Mouse (Mus musculus): ENCODE measurements at regions not wholly inside any gene's neighbourhood (a gene's known extent, or its start where the extent isn't known, plus 50 kb on each side); places are given as distances from the start of the nearest gene placed in this dataset.
A peak's percentile ranks its signal among the peaks of the same experiment; 100 is the strongest.

DNA sequence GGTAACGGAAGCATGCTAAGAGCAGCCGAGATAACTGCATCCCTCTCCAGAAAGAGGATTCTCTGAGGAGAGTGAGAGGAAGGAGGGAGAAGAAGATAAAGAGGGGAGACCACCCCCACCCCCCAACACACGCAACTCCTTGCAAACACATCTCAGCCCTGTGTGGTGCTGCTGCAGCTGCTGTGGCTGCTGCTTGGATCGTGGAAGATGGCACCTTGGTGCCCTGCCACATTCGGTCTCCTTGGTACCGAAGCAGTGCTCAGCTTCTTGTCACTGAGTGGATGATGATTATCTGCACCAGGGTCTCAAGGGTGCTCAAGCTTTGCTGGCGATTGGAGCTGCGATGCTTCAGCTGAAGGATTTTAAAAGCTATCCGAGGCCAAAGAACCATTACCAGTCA, 204.7 kb downstream of the Bcl11a start:
- H3K4me1 ChIP-seq (replicated peaks; ENCODE audit: control insufficient read depth, insufficient read depth, low read length) = peaks cover 18% of the 10 kb centered on the region
- WGBS = 56% methylated on average over 9 of the region's 9 CpGs
- H3K9ac ChIP-seq (ENCODE audit: low read length) = no peak overlapping the region

GRCm38 (mm10) chr11:24286129-24287108, 208.6 kb downstream of the Bcl11a start:
- H3K9me3 ChIP-seq (ENCODE audit: control insufficient read depth, low read length) = no peaks in the 10 kb centered on the region
- DNase-seq (ENCODE audit: low spot score) (peak; percentile 76), ATAC-seq (replicated peaks; ENCODE audit: low FRiP score) (peak; percentile 86)
- H3K27ac ChIP-seq (ENCODE audit: low read depth, low read length) = peak overlapping the region; percentile 70
- H3K4me2 ChIP-seq (ENCODE audit: low read depth, low read length, severe bottlenecking) = peak overlapping the region; percentile 34; the same call in 1 of the 2 replicates
- H3K9ac ChIP-seq (ENCODE audit: low read length) = no peak overlapping the region
- H3K36me3 ChIP-seq (ENCODE audit: control insufficient read depth, insufficient read depth, low read length) = no peaks in the 10 kb centered on the region
- H3K4me1 ChIP-seq (replicated peaks; ENCODE audit: control insufficient read depth, insufficient read depth, low read length) = peaks cover 19% of the 10 kb centered on the region
- no peaks in the 10 kb centered on the region; the same call in 1 of the 2 replicates for H3K27me3 ChIP-seq (ENCODE audit: control insufficient read depth, insufficient read depth, low read length)
- no peak overlapping the region for H3K4me3 ChIP-seq (ENCODE audit: low read depth, low read length)
- WGBS = 7% methylated on average over 18 of the region's 18 CpGs

More for the DNA sequence above, 204.7 kb downstream of the Bcl11a start:
- H3K27ac ChIP-seq (ENCODE audit: low read depth, low read length) = no peak overlapping the region
- H3K4me3 ChIP-seq (ENCODE audit: low read depth, low read length) = no peak overlapping the region
- no peaks in the 10 kb centered on the region for H3K36me3 ChIP-seq (ENCODE audit: control insufficient read depth, insufficient read depth, low read length)
- H3K4me2 ChIP-seq (ENCODE audit: low read depth, low read length, severe bottlenecking) = no peak overlapping the region
- no peaks in the 10 kb centered on the region; the same call in 1 of the 2 replicates for H3K27me3 ChIP-seq (ENCODE audit: control insufficient read depth, insufficient read depth, low read length)
- ATAC-seq (replicated peaks; ENCODE audit: low FRiP score) = no peak
- no peaks in the 10 kb centered on the region for H3K9me3 ChIP-seq (ENCODE audit: control insufficient read depth, low read length)
- peak; percentile 48 for DNase-seq (ENCODE audit: low spot score)

DNA sequence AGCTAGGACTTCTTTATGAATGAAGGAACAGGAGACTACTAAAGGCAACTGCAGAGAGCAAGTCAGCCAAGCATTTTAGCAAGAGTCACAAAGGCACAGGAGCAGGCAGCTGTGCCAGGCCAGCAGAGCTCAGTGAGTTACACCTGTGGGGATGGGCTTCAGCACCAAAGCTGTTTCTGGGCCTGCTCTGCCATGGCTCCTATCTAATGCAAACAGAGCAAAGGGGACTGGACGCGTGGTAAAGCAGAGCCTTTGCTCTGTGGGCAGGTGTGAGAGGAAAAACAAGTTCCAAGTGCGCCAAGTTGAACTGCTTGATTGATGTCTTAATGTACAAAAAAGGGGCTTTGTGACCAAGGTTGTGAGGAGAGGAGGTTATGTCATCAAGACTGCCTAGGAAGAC, 215.4 kb downstream of the Bcl11a start:
- no peak overlapping the region for H3K4me2 ChIP-seq (ENCODE audit: low read depth, low read length, severe bottlenecking)
- 84% methylated on average over 3 of the region's 3 CpGs for WGBS

GRCm38 (mm10) chr11:24293860-24294531, 216.1 kb downstream of the Bcl11a start:
- no peak overlapping the region for H3K27ac ChIP-seq (ENCODE audit: low read depth, low read length)
- H3K9ac ChIP-seq (ENCODE audit: low read length) = no peak overlapping the region
- no peak overlapping the region for H3K4me3 ChIP-seq (ENCODE audit: low read depth, low read length)
- ATAC-seq (replicated peaks; ENCODE audit: low FRiP score) (no peak), DNase-seq (ENCODE audit: low spot score) (no peak)
- no peak overlapping the region for H3K4me2 ChIP-seq (ENCODE audit: low read depth, low read length, severe bottlenecking)
- 58% methylated on average over 7 of the region's 7 CpGs for WGBS
- H3K4me1 ChIP-seq (replicated peaks; ENCODE audit: control insufficient read depth, insufficient read depth, low read length) = peaks cover 6% of the 10 kb centered on the region; the same call in 1 of the 2 replicates
- no peaks in the 10 kb centered on the region for H3K9me3 ChIP-seq (ENCODE audit: control insufficient read depth, low read length)
- no peaks in the 10 kb centered on the region for H3K27me3 ChIP-seq (ENCODE audit: control insufficient read depth, insufficient read depth, low read length)
- H3K36me3 ChIP-seq (ENCODE audit: control insufficient read depth, insufficient read depth, low read length) = no peaks in the 10 kb centered on the region

More for the DNA sequence above, 215.4 kb downstream of the Bcl11a start:
- H3K9ac ChIP-seq (ENCODE audit: low read length) = no peak overlapping the region; the same call in 1 of the 2 replicates
- no peak overlapping the region for H3K27ac ChIP-seq (ENCODE audit: low read depth, low read length)
- ATAC-seq (replicated peaks; ENCODE audit: low FRiP score) (no peak), DNase-seq (ENCODE audit: low spot score) (no peak)
- H3K36me3 ChIP-seq (ENCODE audit: control insufficient read depth, insufficient read depth, low read length) = no peaks in the 10 kb centered on the region
- H3K4me1 ChIP-seq (replicated peaks; ENCODE audit: control insufficient read depth, insufficient read depth, low read length) = peaks cover 6% of the 10 kb centered on the region; the same call in 1 of the 2 replicates
- no peaks in the 10 kb centered on the region for H3K27me3 ChIP-seq (ENCODE audit: control insufficient read depth, insufficient read depth, low read length)
- H3K4me3 ChIP-seq (ENCODE audit: low read depth, low read length) = no peak overlapping the region
- H3K9me3 ChIP-seq (ENCODE audit: control insufficient read depth, low read length) = no peaks in the 10 kb centered on the region

DNA sequence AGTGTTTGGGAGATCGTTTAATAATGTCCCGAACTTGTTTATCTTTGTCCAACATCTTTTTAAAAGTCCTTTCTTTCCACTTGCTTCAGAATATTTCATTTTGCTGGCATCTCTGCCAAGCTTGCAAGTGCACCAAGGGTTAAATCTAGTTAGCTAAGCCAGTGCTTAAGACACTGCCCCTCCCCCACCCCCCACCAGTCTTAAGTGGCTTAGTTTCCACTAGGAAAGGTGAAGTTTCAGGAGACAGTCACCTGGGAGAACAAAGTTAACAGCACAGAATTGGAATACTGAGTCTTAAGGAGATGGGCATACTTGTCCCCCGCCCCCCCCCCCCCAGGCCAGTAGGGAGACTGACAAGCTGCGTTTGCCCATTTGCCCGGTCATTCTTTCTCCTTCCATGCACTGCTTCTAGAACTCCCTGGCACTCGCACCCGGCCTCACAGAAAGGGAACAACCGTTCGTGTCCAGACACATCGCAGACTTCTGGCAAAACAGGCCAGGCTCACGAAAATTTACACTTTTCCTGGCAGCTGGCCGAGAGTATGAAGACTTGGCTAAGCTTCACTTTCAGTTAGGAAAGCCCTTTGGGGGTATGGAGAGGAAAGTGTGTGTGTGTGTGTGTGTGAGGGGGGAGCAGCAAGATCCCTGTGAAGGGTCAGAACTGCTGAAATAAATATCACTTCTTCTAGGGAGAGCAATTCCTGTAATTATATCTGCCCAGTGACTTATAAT, 219.2 kb downstream of the Bcl11a start:
- 23% methylated on average over 12 of the region's 12 CpGs for WGBS
- Histone ChIP-seq H3K9me3 (ENCODE audit: control insufficient read depth, low read length) (no peaks in the 10 kb centered on the region), H3K27ac (ENCODE audit: low read depth, low read length) (no peak overlapping the region), H3K4me3 (ENCODE audit: low read depth, low read length) (no peak overlapping the region), H3K36me3 (ENCODE audit: control insufficient read depth, insufficient read depth, low read length) (no peaks in the 10 kb centered on the region), H3K4me2 (ENCODE audit: low read depth, low read length, severe bottlenecking) (no peak overlapping the region), H3K27me3 (ENCODE audit: control insufficient read depth, insufficient read depth, low read length) (no peaks in the 10 kb centered on the region), H3K4me1 (replicated peaks; ENCODE audit: control insufficient read depth, insufficient read depth, low read length) (peaks cover 6% of the 10 kb centered on the region; the same call in 1 of the 2 replicates), H3K9ac (ENCODE audit: low read length) (no peak overlapping the region)
- DNase-seq (ENCODE audit: low spot score) (no peak), ATAC-seq (replicated peaks; ENCODE audit: low FRiP score) (no peak; the same call in 1 of the 2 replicates)

DNA sequence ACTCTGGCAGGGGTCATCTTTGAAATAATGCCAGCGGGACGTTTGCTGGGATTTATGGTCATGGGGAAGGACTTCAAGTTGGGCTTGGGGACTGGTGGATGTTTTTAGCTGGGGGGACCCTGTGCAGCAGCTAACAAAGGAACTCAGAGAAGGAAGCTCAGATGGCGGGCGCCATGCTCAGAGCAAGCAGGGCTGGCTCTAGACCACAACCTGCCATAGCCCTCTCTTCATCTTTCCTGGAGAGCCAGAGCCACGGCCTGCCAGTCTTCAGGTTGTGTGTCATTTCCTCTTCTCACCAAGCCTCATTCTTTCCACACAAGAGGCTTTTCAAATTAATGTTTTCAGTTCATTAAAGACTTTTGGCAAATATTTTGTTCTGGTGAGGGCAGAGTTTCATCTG, 219.9 kb downstream of the Bcl11a start:
- no peak for DNase-seq (ENCODE audit: low spot score)
- no peaks in the 10 kb centered on the region for H3K27me3 ChIP-seq (ENCODE audit: control insufficient read depth, insufficient read depth, low read length)
- H3K27ac ChIP-seq (ENCODE audit: low read depth, low read length) = no peak overlapping the region
- ATAC-seq (replicated peaks; ENCODE audit: low FRiP score) = no peak
- H3K4me3 ChIP-seq (ENCODE audit: low read depth, low read length) = no peak overlapping the region
- H3K4me1 ChIP-seq (replicated peaks; ENCODE audit: control insufficient read depth, insufficient read depth, low read length) = peaks cover 6% of the 10 kb centered on the region; the same call in 1 of the 2 replicates
- no peaks in the 10 kb centered on the region for H3K36me3 ChIP-seq (ENCODE audit: control insufficient read depth, insufficient read depth, low read length)
- H3K9ac ChIP-seq (ENCODE audit: low read length) = no peak overlapping the region
- WGBS = 59% methylated on average over 5 of the region's 5 CpGs
- H3K4me2 ChIP-seq (ENCODE audit: low read depth, low read length, severe bottlenecking) = no peak overlapping the region
- H3K9me3 ChIP-seq (ENCODE audit: control insufficient read depth, low read length) = no peaks in the 10 kb centered on the region

DNA sequence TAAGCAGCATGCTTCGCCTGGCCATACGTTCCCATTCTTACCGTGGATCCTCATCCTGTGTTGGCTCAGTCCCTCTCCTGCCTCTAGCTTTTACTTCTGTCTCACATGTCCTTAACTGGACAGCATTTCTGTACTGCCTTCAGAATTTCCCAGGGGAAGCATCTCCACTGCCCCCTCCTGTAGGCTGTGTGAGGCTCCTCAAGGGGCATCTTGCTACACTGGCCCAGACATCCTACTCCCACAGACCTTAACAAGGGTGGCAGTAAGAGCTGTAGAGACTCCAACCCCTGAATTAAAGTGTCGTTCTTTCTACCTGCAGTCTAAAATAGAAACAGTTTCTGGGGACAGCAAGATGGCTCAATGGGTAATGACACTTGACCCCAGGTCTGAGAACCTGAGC, 222.5 kb downstream of the Bcl11a start:
- 78% methylated on average over 4 of the region's 4 CpGs for WGBS
- H3K27me3 ChIP-seq (ENCODE audit: control insufficient read depth, insufficient read depth, low read length) = no peaks in the 10 kb centered on the region
- H3K27ac ChIP-seq (ENCODE audit: low read depth, low read length) = no peak overlapping the region

GRCm38 (mm10) chr11:24301201-24301600, 223.3 kb downstream of the Bcl11a start:
- DNase-seq (ENCODE audit: low spot score) = no peak
- no peak overlapping the region for H3K4me3 ChIP-seq (ENCODE audit: low read depth, low read length)
- H3K9ac ChIP-seq (ENCODE audit: low read length) = no peak overlapping the region
- no peak overlapping the region for H3K27ac ChIP-seq (ENCODE audit: low read depth, low read length)
- H3K4me1 ChIP-seq (replicated peaks; ENCODE audit: control insufficient read depth, insufficient read depth, low read length) = peaks cover 9% of the 10 kb centered on the region; the same call in 1 of the 2 replicates
- no peak for ATAC-seq (replicated peaks; ENCODE audit: low FRiP score)
- H3K27me3 ChIP-seq (ENCODE audit: control insufficient read depth, insufficient read depth, low read length) = peaks cover 3% of the 10 kb centered on the region; the same call in 1 of the 2 replicates
- no peaks in the 10 kb centered on the region for H3K9me3 ChIP-seq (ENCODE audit: control insufficient read depth, low read length)
- WGBS = 77% methylated on average over 3 of the region's 3 CpGs
- H3K4me2 ChIP-seq (ENCODE audit: low read depth, low read length, severe bottlenecking) = no peak overlapping the region
- no peaks in the 10 kb centered on the region for H3K36me3 ChIP-seq (ENCODE audit: control insufficient read depth, insufficient read depth, low read length)

More for the DNA sequence above, 222.5 kb downstream of the Bcl11a start:
- DNase-seq (ENCODE audit: low spot score) (no peak), ATAC-seq (replicated peaks; ENCODE audit: low FRiP score) (no peak)
- no peak overlapping the region for H3K4me2 ChIP-seq (ENCODE audit: low read depth, low read length, severe bottlenecking)
- no peak overlapping the region for H3K9ac ChIP-seq (ENCODE audit: low read length)
- H3K4me3 ChIP-seq (ENCODE audit: low read depth, low read length) = no peak overlapping the region
- peaks cover 6% of the 10 kb centered on the region; the same call in 1 of the 2 replicates for H3K4me1 ChIP-seq (replicated peaks; ENCODE audit: control insufficient read depth, insufficient read depth, low read length)
- H3K36me3 ChIP-seq (ENCODE audit: control insufficient read depth, insufficient read depth, low read length) = no peaks in the 10 kb centered on the region
- no peaks in the 10 kb centered on the region for H3K9me3 ChIP-seq (ENCODE audit: control insufficient read depth, low read length)

Data from forebrain, embryonic 11.5 days (tissue).